ENCODE assay signal across 13 mouse cellular contexts in genomic region chr14:122279462-122280308, GRCm38 (mm10).
A peak's percentile ranks its signal among the peaks of the same experiment; 100 is the strongest.
DNase-seq lines count a peak whose midpoint lies in the region; ATAC-seq lines count a peak whose summit lies in the region.
"Had no signal": no experiment of that assay in that cellular context is flagged by ENCODE, and none has a peak within 500 bp of the region (broad histone marks: within the 10 kb centered on the region; RNA-seq: fewer than 3 reads in every experiment).

No protein-coding gene starts in this region.

- DNase-seq in limb, embryonic 11.5 days (ENCODE audit: low spot score) = no peak
- no peak for DNase-seq in limb, embryonic 10.5 days (ENCODE audit: low spot score)
- DNase-seq in gastrocnemius, postnatal 36 days = no peak
- DNase-seq in left cerebral cortex, postnatal 25 days (ENCODE audit: low spot score in 2 of 2) = no peak
- no peak for DNase-seq in adrenal gland, postnatal 25 days
- DNase-seq: adrenal gland, postnatal 10 days; cerebellum, adult 9-10 months; lung, embryonic 14.5 days; right cerebral cortex, postnatal 4 days had no signal

- ATAC-seq in limb, embryonic 11.5 days (ENCODE audit: insufficient number of reproducible peaks, low FRiP score, low TSS enrichment, low read depth) = no peak
- ATAC-seq in forebrain, embryonic 12.5 days (ENCODE audit: low FRiP score) = no peak
- no peak; the same call in 1 of the 2 replicates for ATAC-seq in hindbrain, embryonic 13.5 days (ENCODE audit: low FRiP score)
- ATAC-seq in midbrain, embryonic 15.5 days (replicated peaks) = no peak; the same call in 1 of the 2 replicates

- no peaks in the 10 kb centered on the region for H3K27me3 ChIP-seq in limb, embryonic 11.5 days (ENCODE audit: control insufficient read depth, insufficient read depth, low read length)
- peaks cover 33% of the 10 kb centered on the region for H3K27me3 ChIP-seq in limb, embryonic 10.5 days (ENCODE audit: low read depth, poor library complexity, severe bottlenecking)
- peaks cover 60% of the 10 kb centered on the region for H3K27me3 ChIP-seq in forebrain, embryonic 12.5 days
- peaks cover 77% of the 10 kb centered on the region for H3K27me3 ChIP-seq in hindbrain, embryonic 13.5 days
- H3K27me3 ChIP-seq in midbrain, embryonic 15.5 days (replicated peaks) = peaks cover 43% of the 10 kb centered on the region

- no peaks in the 10 kb centered on the region for H3K9me3 ChIP-seq in limb, embryonic 11.5 days (ENCODE audit: control insufficient read depth, low read length)
- H3K9me3 ChIP-seq in limb, embryonic 10.5 days (replicated peaks) = no peaks in the 10 kb centered on the region
- no peaks in the 10 kb centered on the region for H3K9me3 ChIP-seq in forebrain, embryonic 12.5 days
- no peaks in the 10 kb centered on the region for H3K9me3 ChIP-seq in hindbrain, embryonic 13.5 days
- no peaks in the 10 kb centered on the region for H3K9me3 ChIP-seq in midbrain, embryonic 15.5 days
- H3K9me3 ChIP-seq: kidney, embryonic 15.5 days had no signal

- H3K9ac ChIP-seq in limb, embryonic 11.5 days (ENCODE audit: low read length) = 0 out of 2 replicates have a peak overlapping the region, but pooled peaks have one; percentile 23
- H3K9ac ChIP-seq in forebrain, embryonic 12.5 days = no peak overlapping the region
- H3K9ac ChIP-seq in hindbrain, embryonic 13.5 days = no peak overlapping the region
- no peak overlapping the region for H3K9ac ChIP-seq in midbrain, embryonic 15.5 days
- H3K9ac ChIP-seq: kidney, embryonic 15.5 days; lung, embryonic 14.5 days had no signal

- no peak overlapping the region for H3K4me3 ChIP-seq in limb, embryonic 11.5 days (ENCODE audit: low read depth, low read length)
- no peak overlapping the region for H3K4me3 ChIP-seq in limb, embryonic 10.5 days
- H3K4me3 ChIP-seq in forebrain, embryonic 12.5 days (replicated peaks) = no peak overlapping the region
- H3K4me3 ChIP-seq in hindbrain, embryonic 13.5 days = no peak overlapping the region
- no peak overlapping the region for H3K4me3 ChIP-seq in midbrain, embryonic 15.5 days
- H3K4me3 ChIP-seq: kidney, embryonic 15.5 days had no signal

- H3K36me3 ChIP-seq in limb, embryonic 11.5 days (ENCODE audit: control insufficient read depth, insufficient read depth, low read length) = no peaks in the 10 kb centered on the region
- H3K36me3 ChIP-seq in limb, embryonic 10.5 days = no peaks in the 10 kb centered on the region
- no peaks in the 10 kb centered on the region for H3K36me3 ChIP-seq in forebrain, embryonic 12.5 days (replicated peaks)
- no peaks in the 10 kb centered on the region for H3K36me3 ChIP-seq in hindbrain, embryonic 13.5 days
- H3K36me3 ChIP-seq in midbrain, embryonic 15.5 days (replicated peaks) = no peaks in the 10 kb centered on the region
- H3K36me3 ChIP-seq: kidney, embryonic 15.5 days had no signal

- no peaks in the 10 kb centered on the region for H3K4me1 ChIP-seq in limb, embryonic 11.5 days (ENCODE audit: control insufficient read depth, insufficient read depth, low read length)
- H3K4me1 ChIP-seq in limb, embryonic 10.5 days = peaks cover 25% of the 10 kb centered on the region
- peaks cover 20% of the 10 kb centered on the region for H3K4me1 ChIP-seq in forebrain, embryonic 12.5 days
- H3K4me1 ChIP-seq in hindbrain, embryonic 13.5 days (replicated peaks) = peaks cover 16% of the 10 kb centered on the region
- H3K4me1 ChIP-seq in midbrain, embryonic 15.5 days = peaks cover 9% of the 10 kb centered on the region; the same call in 1 of the 2 replicates
- H3K4me1 ChIP-seq: kidney, embryonic 15.5 days had no signal

- 67% methylated on average over 16 of the region's 16 CpGs for WGBS in limb, embryonic 11.5 days
- WGBS in limb, embryonic 10.5 days = 66% methylated on average over 16 of the region's 16 CpGs
- 21% methylated on average over 16 of the region's 16 CpGs for WGBS in forebrain, embryonic 12.5 days
- 18% methylated on average over 16 of the region's 16 CpGs for WGBS in hindbrain, embryonic 13.5 days
- 21% methylated on average over 16 of the region's 16 CpGs for WGBS in midbrain, embryonic 15.5 days

- intact Hi-C loops in gastrocnemius, postnatal 36 days (cut with DNase I) = no loop called here
- intact Hi-C loops in left cerebral cortex, postnatal 25 days (cut with DNase I) = no loop called here

- no peak overlapping the region for H3K4me2 ChIP-seq in limb, embryonic 11.5 days (ENCODE audit: low read depth, severe bottlenecking)
- H3K4me2 ChIP-seq in forebrain, embryonic 12.5 days = peak overlapping the region; percentile 6; the same call in 1 of the 2 replicates
- peak overlapping the region; percentile 10; the same call in 1 of the 2 replicates for H3K4me2 ChIP-seq in hindbrain, embryonic 13.5 days
- peak overlapping the region; percentile 11; the same call in 1 of the 2 replicates for H3K4me2 ChIP-seq in midbrain, embryonic 15.5 days
- H3K4me2 ChIP-seq: kidney, embryonic 15.5 days; lung, embryonic 14.5 days had no signal

- no peak overlapping the region for H3K27ac ChIP-seq in limb, embryonic 11.5 days (replicated peaks; ENCODE audit: low read depth, low read length)
- no peak overlapping the region for H3K27ac ChIP-seq in limb, embryonic 10.5 days
- peak overlapping the region; percentile 57; the same call in 1 of the 2 replicates for H3K27ac ChIP-seq in forebrain, embryonic 12.5 days
- H3K27ac ChIP-seq in hindbrain, embryonic 13.5 days = 0 out of 2 replicates have a peak overlapping the region, but pooled peaks have one; percentile 52
- no peak overlapping the region for H3K27ac ChIP-seq in midbrain, embryonic 15.5 days
- H3K27ac ChIP-seq: kidney, embryonic 15.5 days had no signal

Comparison
In these comparisons a context has a peak if more than half of its experiments do, and no peak if none do; other contexts are left out.
1. H3K27ac ChIP-seq: peak in forebrain, embryonic 12.5 days (single experiment) and hindbrain, embryonic 13.5 days (single experiment); none in limb, embryonic 11.5 days (single experiment), limb, embryonic 10.5 days (single experiment) and midbrain, embryonic 15.5 days (single experiment).